Mouse (Mus musculus) megakaryocyte progenitor cell, adult 5-6 weeks (primary cell): ENCODE results near the gene Invs. TPM values are rescaled to one million over a fixed set of nuclear protein-coding genes. Genes with fewer than 3 reads are reported as not detected.
A peak's percentile ranks its signal among the peaks of the same experiment; 100 is the strongest.
"Not testable (repeated sequence)": the region's sequence is repeated elsewhere in the genome, so short reads cannot be mapped to it uniquely, and the experiment has no call there.

Experiments
- ATAC-seq: replicated peaks from 2 replicates; pipeline ENCODE4 v1.8.0; 2016; ENCODE audit warnings: mild to moderate bottlenecking, moderate TSS enrichment, inconsistent platforms; ENCODE audit not compliant: poor library complexity
- total RNA-seq, 2 experiments: library from RNA; stranded (forward) in 1 of 2; stranded (reverse) in 1 of 2; fragments of 157-497, 149-512 nt in 1 of 2; fragments of 200-1000 nt in 1 of 2; gene quantifications; 2 replicates each; pipeline versions ENCODE4 v1.2.3 to v1.2.4; 2015 to 2017

The Invs gene
- total RNA-seq, 2 experiments from 2014 or later, result 7.3 to 7.5 TPM

DNA sequence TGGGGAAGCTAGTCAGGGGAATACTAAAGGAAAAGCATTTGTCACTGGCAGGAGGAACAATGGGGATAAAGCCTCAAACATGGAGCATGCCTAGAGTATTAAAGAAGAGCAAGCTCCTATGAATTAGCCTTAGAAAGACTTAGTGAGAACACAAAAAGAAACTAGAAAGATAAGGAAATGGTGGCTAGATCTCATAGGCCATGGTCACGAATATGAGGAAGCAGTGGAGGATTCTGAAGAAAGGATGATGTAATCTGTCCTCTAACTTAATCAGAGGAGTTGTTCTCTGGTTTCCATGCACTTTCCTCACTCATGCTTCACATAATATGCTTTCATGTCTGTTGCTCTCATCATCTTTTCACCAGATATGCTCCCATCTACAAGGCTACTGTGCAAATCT is 42.5 kb downstream of the Invs start:
- peak; percentile 72 for ATAC-seq

DNA sequence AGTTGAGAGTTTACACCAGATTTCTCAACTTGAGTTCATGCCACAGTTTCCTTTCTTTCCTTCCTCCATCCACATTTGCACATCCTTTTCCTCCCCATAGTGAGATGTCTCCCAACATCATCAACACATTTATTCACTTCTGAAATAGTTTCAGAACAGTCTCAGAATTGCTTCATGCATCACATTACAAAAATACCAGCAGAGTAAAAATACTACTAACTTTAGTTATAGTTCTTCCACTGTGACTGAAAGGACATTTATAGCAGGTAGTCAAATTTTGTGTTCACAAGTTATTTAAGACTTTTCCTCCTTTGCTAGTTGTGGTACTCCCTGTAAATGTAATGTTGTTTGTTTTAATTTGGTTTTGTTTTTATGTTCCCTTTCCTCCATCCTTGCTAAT is 47.6 kb downstream of the Invs start:
- ATAC-seq, result no peak

DNA sequence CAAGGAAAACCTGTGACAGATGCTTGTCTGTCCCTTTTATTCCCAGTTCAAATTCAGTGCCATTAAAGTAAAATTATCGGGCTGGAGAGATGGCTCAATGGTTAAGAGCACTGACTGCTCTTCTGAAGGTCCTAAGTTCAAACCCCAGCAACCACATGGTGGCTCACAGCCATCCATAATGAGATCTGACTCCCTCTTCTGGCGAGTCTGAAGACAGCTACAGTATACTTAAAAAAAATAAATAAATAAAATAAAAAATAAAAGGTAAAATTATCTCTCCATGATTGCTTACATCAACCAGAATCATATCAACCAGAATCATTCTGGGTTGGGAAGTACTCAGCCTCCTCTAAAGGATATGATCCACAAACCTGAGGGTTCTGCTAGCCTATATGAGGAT is 48.5 kb downstream of the Invs start:
- ATAC-seq, result no peak

DNA sequence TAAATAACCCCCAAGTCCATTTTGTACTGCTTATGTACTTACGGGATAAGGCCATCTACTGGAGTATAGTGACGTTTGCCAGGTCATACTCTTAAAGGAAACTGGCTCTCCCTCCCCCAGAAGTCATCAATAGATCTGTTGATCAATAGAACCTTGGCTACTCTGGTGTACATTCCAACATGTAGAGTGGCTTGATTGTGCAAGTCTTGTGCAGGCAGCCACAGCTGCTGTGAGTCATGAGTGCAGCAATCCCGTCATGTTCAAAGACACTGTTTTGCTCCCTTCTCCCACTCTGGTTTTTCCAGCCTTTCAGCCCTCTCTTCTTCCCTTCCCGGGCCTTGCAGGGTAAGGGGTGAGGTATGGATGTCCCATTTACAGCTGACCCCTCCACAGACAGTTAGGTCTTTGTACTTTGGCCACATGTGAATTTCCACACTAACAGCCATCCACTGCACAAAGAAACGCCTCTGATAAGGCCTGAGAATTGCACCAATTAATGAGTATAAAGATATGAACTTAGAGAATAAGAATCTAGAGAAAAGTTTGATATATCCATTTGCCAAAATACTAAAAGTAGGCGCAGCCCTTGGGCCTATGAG is 53.0 kb downstream of the Invs start:
- no peak for ATAC-seq

DNA sequence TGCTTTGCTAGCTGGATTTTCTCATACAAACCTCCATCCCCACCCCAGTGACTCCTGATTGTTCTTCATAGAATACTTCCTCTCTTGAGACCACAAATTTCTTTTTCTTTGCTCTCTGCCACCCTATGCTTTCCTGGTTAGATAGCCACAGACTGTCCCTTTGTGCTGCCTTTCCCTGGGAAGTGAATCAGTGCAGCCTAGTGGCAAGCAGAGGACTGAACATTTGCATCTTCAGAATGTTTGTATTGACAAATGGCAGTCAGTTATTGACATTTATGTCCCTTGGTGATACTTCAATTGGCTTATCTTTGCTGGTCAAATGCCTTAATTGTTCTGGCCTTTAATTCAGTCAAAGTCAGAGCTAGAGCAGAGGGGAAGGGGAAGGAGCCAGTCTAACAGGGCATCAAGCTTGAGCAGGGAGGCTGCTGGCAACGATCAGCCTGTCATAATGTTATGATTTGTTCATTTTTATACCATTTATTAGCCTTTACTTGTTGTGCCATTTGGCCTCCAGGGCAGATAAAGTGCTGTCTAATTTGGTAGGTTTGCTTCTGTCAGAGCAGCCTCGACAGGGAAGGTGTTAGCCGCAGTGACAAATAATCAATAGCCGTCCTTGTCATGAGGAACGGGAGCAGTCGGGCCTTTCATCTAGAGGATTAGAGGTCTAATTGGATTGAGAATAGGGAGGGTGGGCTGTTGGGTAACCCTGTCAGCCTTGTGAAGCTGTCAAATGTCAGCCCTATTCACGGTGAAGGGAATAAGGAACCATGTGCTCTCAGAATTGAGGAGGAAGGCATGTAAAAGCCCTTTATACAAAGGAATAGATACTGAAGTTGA is 55.6 kb downstream of the Invs start:
- ATAC-seq, result no peak

DNA sequence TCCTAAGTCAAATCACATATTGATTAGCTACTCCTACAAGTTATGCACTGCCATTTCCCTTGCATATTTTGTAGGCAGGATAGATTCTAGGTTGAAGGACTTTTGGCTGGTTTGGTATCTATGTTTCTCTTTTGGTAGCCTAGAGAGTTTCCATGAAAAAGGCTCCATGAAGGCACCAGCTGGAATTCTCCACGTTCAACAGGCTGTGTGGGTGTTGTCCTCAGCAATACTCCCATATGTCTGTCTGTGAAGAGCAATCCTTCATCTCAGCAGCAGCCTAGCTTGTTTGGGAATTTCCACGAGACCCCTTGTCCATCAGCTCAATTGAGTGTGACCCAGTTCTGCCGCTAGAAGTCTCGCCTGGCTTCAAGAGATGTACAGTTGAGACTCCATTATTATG is 63.1 kb downstream of the Invs start:
- no peak for ATAC-seq

DNA sequence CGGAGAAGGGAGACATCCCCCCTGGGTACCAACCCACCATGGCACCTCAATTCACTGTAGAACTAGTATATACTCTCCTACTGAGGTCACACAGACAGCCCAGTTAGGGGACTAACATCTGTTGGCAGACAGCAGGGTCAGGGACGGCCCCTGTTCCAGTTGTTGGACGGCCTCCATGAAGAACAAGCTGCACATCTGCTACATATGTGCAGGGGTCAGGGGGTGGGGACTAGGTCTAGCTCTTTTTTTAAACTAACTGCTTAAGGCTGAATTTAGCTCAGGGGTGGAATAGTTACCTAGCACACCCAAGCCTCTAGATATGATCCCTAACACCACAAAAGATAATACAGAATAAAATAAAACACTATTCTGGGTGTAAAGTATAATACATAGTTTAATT is 82.8 kb downstream of the Invs start:
- no peak for ATAC-seq

DNA sequence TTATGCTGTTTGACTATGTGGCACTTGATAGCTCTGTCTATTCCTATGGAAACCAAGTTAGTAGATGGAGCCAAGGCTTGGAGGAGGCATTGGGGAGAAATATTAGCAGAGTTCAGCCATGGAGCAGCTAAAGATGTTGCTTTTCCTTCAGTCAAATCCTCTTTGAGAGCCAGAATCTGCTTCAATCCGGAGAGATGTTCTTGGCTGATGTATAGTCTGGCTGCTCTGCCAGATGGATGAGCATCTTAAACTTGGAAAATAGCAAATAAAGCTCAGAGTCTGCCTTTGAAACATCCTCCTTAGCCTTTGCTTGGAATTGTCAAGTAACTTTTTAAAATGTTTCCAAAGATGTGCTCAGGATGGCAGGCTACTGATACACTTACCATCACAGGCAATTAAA is 91.5 kb downstream of the Invs start:
- no peak for ATAC-seq

DNA sequence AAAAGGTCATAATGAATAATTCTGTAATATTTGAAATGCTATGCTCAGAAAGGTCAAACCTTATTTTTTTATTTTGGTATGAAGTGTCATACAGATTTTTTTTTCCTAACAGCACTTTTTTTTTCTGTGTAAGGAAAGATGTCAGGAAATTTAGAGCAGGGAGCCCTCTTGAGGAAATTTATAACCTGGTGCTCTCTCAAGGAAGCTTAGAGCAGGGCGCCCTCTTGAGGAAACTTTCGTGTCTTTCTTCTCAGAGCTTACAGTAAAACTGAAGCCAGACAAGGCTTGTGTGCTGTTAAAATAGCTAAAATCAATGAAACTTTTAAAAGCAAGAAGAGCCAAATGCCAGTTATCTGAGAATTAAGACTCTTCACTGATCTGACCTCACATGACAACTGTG is 101.4 kb downstream of the Invs start:
- peak; percentile 55 for ATAC-seq

DNA sequence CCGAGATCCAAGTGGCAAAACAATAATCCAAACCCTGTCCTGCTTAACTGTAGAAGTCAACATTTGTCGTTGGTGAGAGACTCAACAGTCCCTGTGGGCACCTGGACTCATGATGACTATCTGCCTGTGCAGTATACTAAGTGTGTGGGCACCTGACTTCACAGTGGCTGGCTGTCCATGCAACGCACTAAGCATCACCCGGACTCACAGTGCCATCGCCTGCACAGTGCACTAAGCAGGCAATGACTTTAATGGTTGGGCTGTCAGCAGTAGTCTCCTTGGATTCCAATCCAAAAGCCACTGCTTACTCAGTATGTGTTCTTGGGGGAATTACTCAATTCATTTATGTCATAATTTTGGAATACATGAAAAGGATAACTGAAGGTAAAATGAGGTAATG is 102.9 kb downstream of the Invs start:
- no peak for ATAC-seq

DNA sequence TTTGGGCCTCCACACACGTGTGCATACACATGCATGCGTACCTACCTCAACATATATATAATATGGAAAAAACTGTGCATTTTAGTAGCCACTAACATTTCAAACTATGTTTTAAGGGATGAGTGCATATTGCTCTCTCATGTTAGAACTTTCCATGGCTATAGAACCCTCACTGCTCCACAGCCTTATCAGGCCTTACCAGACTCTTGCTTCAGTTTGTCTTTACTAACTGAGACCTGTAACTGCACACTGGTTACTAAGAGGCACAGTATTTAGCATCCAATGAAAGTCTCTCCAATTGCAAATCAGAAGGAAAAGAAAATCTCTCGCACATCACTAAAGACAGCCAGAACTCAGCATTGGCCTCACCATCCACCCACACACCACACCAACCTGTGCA is 117.4 kb downstream of the Invs start:
- peak; percentile 64 for ATAC-seq

DNA sequence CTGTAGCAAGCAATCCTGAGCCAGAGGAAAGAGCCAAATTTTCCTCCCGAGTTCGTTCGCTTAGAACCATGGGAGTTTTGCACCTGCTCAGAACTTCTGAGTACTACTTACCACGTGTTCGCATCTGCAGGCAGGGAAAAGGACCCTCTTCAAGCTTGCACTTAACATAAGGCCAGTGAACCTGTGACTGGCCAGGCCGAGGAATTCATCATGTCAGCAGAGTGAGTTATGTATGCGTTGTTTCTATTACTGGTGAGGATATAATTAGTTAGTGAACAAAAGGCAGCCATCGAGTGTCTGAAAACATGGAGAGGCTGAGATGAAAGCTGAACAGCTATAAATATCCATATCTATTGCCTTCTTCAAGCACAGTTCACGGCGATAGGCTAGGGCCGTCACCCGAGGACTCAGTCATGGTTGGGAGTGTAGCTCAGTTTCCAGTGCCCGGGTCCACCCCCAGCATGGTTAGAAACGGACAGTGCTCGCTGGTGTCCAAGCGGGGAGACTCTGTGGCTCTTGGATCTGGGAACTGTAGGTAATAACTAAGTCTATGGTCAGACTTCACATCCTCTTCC is 123.6 kb downstream of the Invs start:
- no peak for ATAC-seq

DNA sequence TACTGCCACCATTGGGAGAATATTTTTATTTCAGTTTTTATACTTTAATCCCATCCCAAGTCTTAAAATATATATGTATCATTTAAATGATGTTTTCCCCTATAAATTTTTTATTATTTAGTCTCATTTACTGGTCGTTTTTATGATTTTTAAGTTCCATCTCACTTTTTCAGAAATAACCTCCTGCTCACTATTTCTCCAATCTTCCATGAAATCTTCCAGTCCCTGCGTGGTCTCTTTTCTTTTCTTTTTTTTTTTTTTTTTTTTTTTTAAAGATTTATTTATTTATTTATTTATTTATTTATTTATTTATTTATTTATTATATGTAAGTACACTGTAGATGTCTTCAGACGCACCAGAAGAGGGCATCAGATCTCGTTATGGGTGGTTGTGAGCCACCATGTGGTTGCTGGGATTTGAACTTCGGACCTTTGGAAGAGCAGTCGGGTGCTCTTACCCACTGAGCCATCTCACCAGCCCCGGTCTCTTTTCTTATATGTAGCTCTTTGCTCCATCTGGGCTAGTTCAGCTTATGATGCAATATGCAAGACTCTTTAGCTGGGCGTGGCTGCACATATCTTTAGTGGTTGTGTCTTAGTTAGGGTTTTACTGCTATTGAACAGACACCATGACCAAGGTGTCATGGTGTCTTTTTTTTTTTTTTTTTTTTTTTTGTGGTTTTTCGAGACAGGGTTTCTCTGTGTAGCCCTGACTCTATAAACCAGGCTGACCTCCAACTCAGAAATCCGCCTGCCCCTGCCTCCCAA is 126.3 kb downstream of the Invs start:
- not testable (repeated sequence) for ATAC-seq

DNA sequence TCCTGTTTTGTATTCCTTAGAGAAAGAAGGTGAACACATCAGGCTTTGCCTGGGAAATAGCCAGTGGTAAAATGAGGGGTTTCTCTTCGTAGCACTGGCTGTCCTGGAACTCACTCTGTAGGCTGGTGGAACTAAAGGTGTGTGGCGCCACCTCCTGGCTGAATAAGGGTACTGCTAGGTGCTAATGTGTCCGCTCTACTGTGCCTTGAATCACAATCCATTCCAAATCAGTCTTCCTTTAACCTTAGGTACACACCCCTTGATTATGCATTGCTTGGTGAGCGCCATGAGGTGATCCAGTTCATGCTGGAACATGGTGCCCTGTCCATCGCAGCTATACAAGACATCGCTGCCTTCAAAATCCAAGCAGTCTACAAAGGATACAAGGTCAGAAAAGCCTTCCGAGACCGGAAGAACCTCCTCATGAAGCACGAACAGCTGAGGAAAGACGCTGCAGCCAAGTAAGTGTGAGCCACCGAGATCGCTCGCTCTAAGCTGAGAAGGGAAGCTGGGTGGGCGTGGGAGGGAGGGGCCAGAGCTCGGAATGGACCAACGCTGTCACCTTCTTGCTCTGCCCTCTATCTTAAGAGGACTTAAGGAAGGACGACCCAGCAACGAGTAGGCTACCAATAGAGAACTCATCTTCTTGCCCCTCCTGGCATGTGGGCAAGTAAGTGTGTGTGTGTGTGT is 127.9 kb downstream of the Invs start:
- peak; percentile 96 for ATAC-seq

DNA sequence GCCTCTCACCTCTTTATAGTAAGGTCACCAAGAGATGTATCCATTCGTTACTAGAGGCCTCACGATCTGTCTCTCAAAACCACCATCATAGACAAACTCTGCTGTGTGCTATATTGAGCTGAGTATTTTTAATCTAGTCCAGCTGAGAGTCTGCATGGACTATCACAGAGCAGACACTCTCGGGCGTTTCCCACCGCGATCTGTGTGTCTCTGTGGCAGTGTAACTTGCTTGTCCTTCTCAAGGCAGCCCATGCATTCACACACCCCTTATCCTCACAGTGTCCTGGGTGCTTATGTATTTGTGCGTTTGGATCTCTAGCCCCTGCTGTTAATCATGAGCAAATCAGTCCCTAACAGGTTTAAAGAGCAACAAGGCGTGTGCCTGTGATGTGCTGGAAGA is 133.9 kb downstream of the Invs start:
- ATAC-seq, result peak; percentile 71

DNA sequence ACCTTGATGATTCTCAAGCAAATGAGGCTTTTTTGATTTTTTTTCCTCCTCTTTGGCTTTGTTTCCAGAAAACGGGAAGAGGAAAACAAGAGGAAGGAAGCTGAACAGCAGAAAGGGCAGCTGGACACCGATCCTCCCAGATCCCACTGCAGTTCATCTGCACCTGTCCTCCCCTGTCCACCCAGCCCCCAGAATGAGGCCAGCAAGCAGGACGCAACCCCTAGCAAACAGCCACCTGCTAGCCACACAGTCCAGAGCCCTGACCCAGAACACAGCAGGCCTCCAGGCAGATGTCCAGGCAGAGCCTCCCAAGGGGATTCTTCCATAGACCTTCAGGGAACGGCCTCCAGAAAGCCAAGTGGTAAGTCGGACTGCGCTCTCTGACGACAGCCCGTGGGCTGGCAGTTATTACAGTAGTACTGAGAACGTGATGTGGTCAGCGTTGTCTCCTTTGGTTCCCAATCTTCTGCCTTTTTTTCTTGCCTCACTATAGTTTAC is 136.3 kb downstream of the Invs start:
- no peak for ATAC-seq

DNA sequence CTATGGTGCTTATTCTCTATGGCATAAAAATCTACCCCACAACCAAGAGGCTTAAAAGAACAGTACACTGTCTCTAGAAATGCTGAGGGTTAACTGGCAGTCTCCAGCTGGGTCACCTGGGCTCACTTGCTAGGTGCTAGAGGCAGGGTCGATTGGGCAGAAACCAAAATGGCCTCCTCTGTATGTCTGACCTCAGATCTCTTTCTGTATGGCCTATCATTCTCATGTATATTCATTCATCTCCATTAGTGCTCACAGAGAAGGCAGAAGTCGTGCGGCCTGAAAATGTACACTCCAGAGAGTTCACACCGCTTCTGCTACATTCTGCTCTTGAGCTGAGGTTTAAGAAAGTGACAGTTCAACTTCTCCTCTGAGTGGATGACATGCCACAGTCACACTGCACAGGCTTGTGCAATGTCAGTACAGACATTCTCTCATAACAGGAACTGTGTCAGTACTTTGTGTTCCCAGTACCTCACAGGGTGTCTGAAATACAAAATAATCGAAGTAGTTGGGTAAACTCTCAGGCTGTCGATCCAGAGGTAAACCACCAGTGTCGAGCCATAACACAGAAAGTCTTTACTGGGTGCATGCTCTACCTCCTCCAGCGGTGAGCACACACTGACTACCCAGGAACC is 139.4 kb downstream of the Invs start:
- ATAC-seq, result peak; percentile 84

DNA sequence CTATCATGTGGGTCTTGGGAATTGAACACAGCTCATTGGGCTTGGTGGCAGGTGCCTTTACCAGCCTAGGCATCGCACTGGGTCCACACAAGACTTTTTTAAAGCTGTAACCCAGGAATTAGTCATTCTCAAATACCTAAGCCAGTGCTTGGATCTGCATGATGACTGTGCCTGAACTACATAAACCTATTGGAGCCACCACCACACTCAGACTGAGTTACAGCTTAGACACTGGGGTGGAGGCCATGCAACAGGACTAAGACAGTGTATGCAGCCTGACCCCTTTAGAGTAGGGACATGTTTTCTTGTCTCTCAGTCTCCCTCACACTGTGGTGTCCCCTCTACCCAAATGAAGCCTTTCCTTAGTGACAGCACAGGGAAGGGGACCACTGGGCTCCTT is 143.1 kb downstream of the Invs start:
- no peak for ATAC-seq

DNA sequence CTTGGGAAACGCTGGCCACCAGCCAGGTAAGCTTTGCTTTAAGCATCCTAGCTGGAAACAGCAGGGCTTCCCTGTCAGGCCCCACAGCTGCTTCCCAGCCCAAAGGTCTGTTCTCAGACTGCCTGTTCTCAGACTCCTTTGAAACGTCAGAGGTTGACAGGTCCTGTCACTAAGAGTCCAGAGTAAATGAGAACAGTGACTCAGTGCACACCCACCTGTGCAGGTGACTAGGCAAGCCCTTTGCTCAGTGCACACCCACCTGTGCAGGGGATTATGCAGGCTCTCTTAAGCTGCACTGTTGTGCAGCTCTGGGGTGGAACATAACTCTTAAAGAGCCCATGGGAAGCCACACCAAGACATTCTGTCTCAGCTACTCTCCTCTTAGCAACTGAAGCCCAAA is 144.2 kb downstream of the Invs start:
- ATAC-seq, result no peak

DNA sequence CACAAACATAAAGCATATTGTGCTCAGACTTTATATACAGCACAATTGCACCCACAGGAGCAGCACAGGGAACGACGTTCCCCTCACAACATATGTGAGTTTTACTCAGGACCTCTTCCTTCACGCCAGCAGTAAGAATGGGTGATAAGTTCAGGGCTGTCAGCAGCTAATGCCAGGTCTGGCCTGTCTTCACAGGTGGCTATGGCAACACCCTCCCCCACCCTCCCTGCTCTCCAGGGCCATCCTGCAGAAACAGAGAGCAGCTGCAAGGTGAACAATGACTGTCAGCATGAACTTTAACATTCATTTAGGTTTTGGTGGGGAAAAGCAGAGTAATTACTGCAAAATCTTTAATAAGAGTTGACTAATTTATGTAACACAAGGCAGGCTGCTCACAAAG is 147.9 kb downstream of the Invs start:
- ATAC-seq, result no peak
